Mouse (Mus musculus): ENCODE measurements around the gene Raver1. TPM values are rescaled to one million over a fixed set of nuclear protein-coding genes. Genes with fewer than 3 reads are reported as not detected.
A peak's percentile ranks its signal among the peaks of the same experiment; 100 is the strongest.

The Raver1 gene
- polyA plus RNA-seq, 1 experiment from 2014 or later, result 37.3 TPM

- Histone ChIP-seq H3K9ac (no peak overlapping the region), H3K4me3 (0 out of 2 replicates have a peak overlapping the region, but pooled peaks have one; percentile 43), H3K4me2 (0 out of 2 replicates have a peak overlapping the region, but pooled peaks have one; percentile 13)
Observed at GRCm38 (mm10) chr9:21035586-21035985, 56.2 kb downstream of the Raver1 start.

GRCm38 (mm10) chr9:21034481-21035085, 57.2 kb downstream of the Raver1 start:
- WGBS, result 4% methylated on average over 17 of the region's 17 CpGs
- H3K4me1 ChIP-seq (replicated peaks), result peaks cover 72% of the 10 kb centered on the region
- no peak overlapping the region for H3K9ac ChIP-seq
- no peak for ATAC-seq (ENCODE audit: low read depth)
- no peaks in the 10 kb centered on the region for H3K36me3 ChIP-seq
- H3K4me3 ChIP-seq, result peak overlapping the region; percentile 4; the same call in 1 of the 2 replicates
- H3K9me3 ChIP-seq, result no peaks in the 10 kb centered on the region
- peaks cover 99% of the 10 kb centered on the region for H3K27me3 ChIP-seq
- no peak overlapping the region for H3K4me2 ChIP-seq
- no peak overlapping the region for H3K27ac ChIP-seq (replicated peaks)

More at GRCm38 (mm10) chr9:21035586-21035985, 56.2 kb downstream of the Raver1 start:
- 12% methylated on average over 9 of the region's 9 CpGs for WGBS
- Histone ChIP-seq H3K27ac (replicated peaks) (no peak overlapping the region), H3K4me1 (replicated peaks) (peaks cover 64% of the 10 kb centered on the region), H3K27me3 (peaks cover 99% of the 10 kb centered on the region), H3K36me3 (no peaks in the 10 kb centered on the region), H3K9me3 (no peaks in the 10 kb centered on the region)
- no peak for ATAC-seq (ENCODE audit: low read depth)

GRCm38 (mm10) chr9:21033136-21033535, 58.7 kb downstream of the Raver1 start:
- 1% methylated on average over 34 of the region's 34 CpGs for WGBS
- Histone ChIP-seq H3K4me1 (replicated peaks) (peaks cover 74% of the 10 kb centered on the region), H3K4me3 (peak overlapping the region; percentile 43), H3K27ac (replicated peaks) (no peak overlapping the region), H3K27me3 (peaks cover 99% of the 10 kb centered on the region), H3K4me2 (peak overlapping the region; percentile 75), H3K9me3 (no peaks in the 10 kb centered on the region), H3K36me3 (no peaks in the 10 kb centered on the region), H3K9ac (peak overlapping the region; percentile 47)
- ATAC-seq (ENCODE audit: low read depth), result no peak

- WGBS, result 3% methylated on average over 7 of the region's 7 CpGs
- H3K36me3 ChIP-seq, result no peaks in the 10 kb centered on the region
Observed at GRCm38 (mm10) chr9:21032491-21032890, 59.3 kb downstream of the Raver1 start.

GRCm38 (mm10) chr9:21031896-21032351, 59.9 kb downstream of the Raver1 start, which contains the start of gene Icam5:
TSS of gene Icam5 (plus strand) at chr9:21032073.
- Histone ChIP-seq H3K9ac (peak within 1 kb of the TSS; percentile 63), H3K4me1 (replicated peaks) (peaks cover 72% of the 10 kb centered on the region), H3K4me2 (peak within 1 kb of the TSS; percentile 75), H3K27ac (replicated peaks) (no peak within 1 kb of the TSS), H3K4me3 (peak within 1 kb of the TSS; percentile 43), H3K9me3 (no peaks in the 10 kb centered on the region), H3K27me3 (peaks cover 98% of the 10 kb centered on the region), H3K36me3 (no peaks in the 10 kb centered on the region)
- WGBS, result under 1% methylated on average over 35 of the region's 35 CpGs
- peak; percentile 22 for ATAC-seq (ENCODE audit: low read depth)

More at GRCm38 (mm10) chr9:21032491-21032890, 59.3 kb downstream of the Raver1 start:
- H3K9ac ChIP-seq, result peak overlapping the region; percentile 63; the same call in 1 of the 2 replicates
- H3K4me3 ChIP-seq, result peak overlapping the region; percentile 43
- H3K27me3 ChIP-seq, result peaks cover 99% of the 10 kb centered on the region
- ATAC-seq (ENCODE audit: low read depth), result no peak
- H3K9me3 ChIP-seq, result no peaks in the 10 kb centered on the region
- peaks cover 74% of the 10 kb centered on the region for H3K4me1 ChIP-seq (replicated peaks)
- H3K27ac ChIP-seq (replicated peaks), result no peak overlapping the region
- H3K4me2 ChIP-seq, result peak overlapping the region; percentile 75

GRCm38 (mm10) chr9:21031251-21031895, 60.4 kb downstream of the Raver1 start:
- Histone ChIP-seq H3K27ac (replicated peaks) (no peak overlapping the region), H3K9me3 (no peaks in the 10 kb centered on the region), H3K9ac (peak overlapping the region; percentile 63), H3K27me3 (peaks cover 98% of the 10 kb centered on the region), H3K4me1 (replicated peaks) (peaks cover 67% of the 10 kb centered on the region), H3K4me2 (peak overlapping the region; percentile 75), H3K4me3 (peak overlapping the region; percentile 43), H3K36me3 (no peaks in the 10 kb centered on the region)
- WGBS, result under 1% methylated on average over 36 of the region's 36 CpGs
- peak; percentile 59 for ATAC-seq (ENCODE audit: low read depth)

- H3K4me1 ChIP-seq (replicated peaks), result peaks cover 67% of the 10 kb centered on the region
- H3K9me3 ChIP-seq, result no peaks in the 10 kb centered on the region
- H3K4me2 ChIP-seq, result peak overlapping the region; percentile 75
- 0 out of 2 replicates have a peak overlapping the region, but pooled peaks have one; percentile 63 for H3K9ac ChIP-seq
- peaks cover 98% of the 10 kb centered on the region for H3K27me3 ChIP-seq
- WGBS, result under 1% methylated on average over 13 of the region's 13 CpGs
- ATAC-seq (ENCODE audit: low read depth), result peak; percentile 45
- H3K36me3 ChIP-seq, result no peaks in the 10 kb centered on the region
- H3K4me3 ChIP-seq, result peak overlapping the region; percentile 43
- H3K27ac ChIP-seq (replicated peaks), result no peak overlapping the region
Observed at GRCm38 (mm10) chr9:21030781-21031250, 61.0 kb downstream of the Raver1 start.

- no peaks in the 10 kb centered on the region for H3K36me3 ChIP-seq
- H3K4me3 ChIP-seq, result 0 out of 2 replicates have a peak overlapping the region, but pooled peaks have one; percentile 26
- 23% methylated on average over 22 of the region's 22 CpGs for WGBS
Observed at GRCm38 (mm10) chr9:21030055-21030600, 61.7 kb downstream of the Raver1 start.

GRCm38 (mm10) chr9:21029291-21030054, 62.3 kb downstream of the Raver1 start, which contains the start of gene Icam4:
TSS of gene Icam4 (plus strand) at chr9:21029373.
- no peak within 1 kb of the TSS for H3K27ac ChIP-seq (replicated peaks)
- H3K9ac ChIP-seq, result 0 out of 2 replicates have a peak within 1 kb of the TSS, but pooled peaks have one; percentile 43
- peaks cover 92% of the 10 kb centered on the region for H3K27me3 ChIP-seq
- H3K4me1 ChIP-seq (replicated peaks), result peaks cover 56% of the 10 kb centered on the region
- no peaks in the 10 kb centered on the region for H3K9me3 ChIP-seq
- H3K36me3 ChIP-seq, result no peaks in the 10 kb centered on the region
- 4% methylated on average over 37 of the region's 37 CpGs for WGBS
- peak within 1 kb of the TSS; percentile 26 for H3K4me3 ChIP-seq
- ATAC-seq (ENCODE audit: low read depth), result no peak
- peak within 1 kb of the TSS; percentile 75 for H3K4me2 ChIP-seq

More at GRCm38 (mm10) chr9:21030055-21030600, 61.7 kb downstream of the Raver1 start:
- H3K4me1 ChIP-seq (replicated peaks), result peaks cover 63% of the 10 kb centered on the region
- ATAC-seq (ENCODE audit: low read depth), result no peak
- no peak overlapping the region for H3K27ac ChIP-seq (replicated peaks)
- no peak overlapping the region for H3K9ac ChIP-seq
- H3K27me3 ChIP-seq, result peaks cover 98% of the 10 kb centered on the region
- peak overlapping the region; percentile 75 for H3K4me2 ChIP-seq
- H3K9me3 ChIP-seq, result no peaks in the 10 kb centered on the region

GRCm38 (mm10) chr9:21028560-21029110, 63.2 kb downstream of the Raver1 start:
- 56% methylated on average over 6 of the region's 6 CpGs for WGBS
- peaks cover 84% of the 10 kb centered on the region for H3K27me3 ChIP-seq

GRCm38 (mm10) chr9:21027774-21028290, 64.0 kb downstream of the Raver1 start:
- peaks cover 76% of the 10 kb centered on the region for H3K27me3 ChIP-seq

More at GRCm38 (mm10) chr9:21028560-21029110, 63.2 kb downstream of the Raver1 start:
- no peaks in the 10 kb centered on the region for H3K9me3 ChIP-seq
- H3K4me2 ChIP-seq, result no peak overlapping the region
- H3K27ac ChIP-seq (replicated peaks), result no peak overlapping the region
- ATAC-seq (ENCODE audit: low read depth), result no peak
- no peak overlapping the region for H3K4me3 ChIP-seq
- H3K36me3 ChIP-seq, result no peaks in the 10 kb centered on the region
- peaks cover 52% of the 10 kb centered on the region for H3K4me1 ChIP-seq (replicated peaks)
- H3K9ac ChIP-seq, result no peak overlapping the region

More at GRCm38 (mm10) chr9:21027774-21028290, 64.0 kb downstream of the Raver1 start:
- 36% methylated on average over 8 of the region's 8 CpGs for WGBS
- H3K27ac ChIP-seq (replicated peaks), result no peak overlapping the region
- no peaks in the 10 kb centered on the region for H3K9me3 ChIP-seq
- H3K36me3 ChIP-seq, result no peaks in the 10 kb centered on the region
- peaks cover 44% of the 10 kb centered on the region for H3K4me1 ChIP-seq (replicated peaks)
- ATAC-seq (ENCODE audit: low read depth), result no peak
- H3K4me2 ChIP-seq, result no peak overlapping the region
- H3K4me3 ChIP-seq, result no peak overlapping the region
- no peak overlapping the region for H3K9ac ChIP-seq
